28 mouse cellular contexts compared by ENCODE assay signal in genomic region chr2:137044122-137044521, GRCm38 (mm10).
A peak's percentile ranks its signal among the peaks of the same experiment; 100 is the strongest.
DNase-seq lines count a peak whose midpoint lies in the region; ATAC-seq and TF ChIP-seq lines count a peak whose summit lies in the region.
"Had no signal": no experiment of that assay in that cellular context is flagged by ENCODE, and none has a peak within 500 bp of the region (broad histone marks: within the 10 kb centered on the region; RNA-seq: fewer than 3 reads in every experiment).

No protein-coding gene starts in this region.

- peak; percentile 43 for DNase-seq in 3T3-L1 (ENCODE audit: low read depth, low spot score)
- DNase-seq in Muller cell, postnatal 12 days (ENCODE audit: inconsistent ontology term): peak; percentile 17
- no peak for DNase-seq in neural tube, embryonic 10.5 days (ENCODE audit: extremely low spot score, low spot score)
- no peak for DNase-seq in midbrain, embryonic 11.5 days (ENCODE audit: low spot score, missing footprints)
- DNase-seq in gastrocnemius, adult 8-10 months (ENCODE audit: low spot score in 2 of 2): no peak
- DNase-seq: adrenal gland, adult 2 months; adrenal gland, postnatal 14 days; cerebellum, adult 11-12 months; cerebellum, adult 8-10 months; cerebellum, postnatal 10 days; cerebellum, postnatal 36 days; embryo, embryonic 11 days; gastrocnemius, postnatal 36 days; heart, postnatal 10 days; heart, postnatal 36 days; kidney, adult 11 months had no signal

- TF ChIP-seq POLR2A in myocyte (IDR thresholded peaks at IDR 0.05; ENCODE audit: insufficient read length, low read depth): no peak

- H3K36me3 ChIP-seq in myocyte (ENCODE audit: control insufficient read depth, insufficient read depth): no peaks in the 10 kb centered on the region
- H3K36me3 ChIP-seq in midbrain, embryonic 11.5 days (ENCODE audit: control insufficient read depth, insufficient read depth, low read length): no peaks in the 10 kb centered on the region
- H3K36me3 ChIP-seq: embryonic facial prominence, embryonic 13.5 days; forebrain, embryonic 12.5 days; forebrain, embryonic 15.5 days; heart, embryonic 12.5 days; hindbrain, embryonic 13.5 days; intestine, embryonic 15.5 days had no signal

- no peak overlapping the region for H3K4me3 ChIP-seq in myocyte
- H3K4me3 ChIP-seq in midbrain, embryonic 11.5 days (ENCODE audit: low read depth, low read length): no peak overlapping the region
- H3K4me3 ChIP-seq: embryonic facial prominence, embryonic 10.5 days; embryonic facial prominence, embryonic 13.5 days; erythroblast, embryonic 14.5 days; forebrain, embryonic 12.5 days; forebrain, embryonic 15.5 days; heart, embryonic 12.5 days; heart, embryonic 15.5 days; hindbrain, embryonic 10.5 days; hindbrain, embryonic 13.5 days; intestine, embryonic 15.5 days had no signal

- no peaks in the 10 kb centered on the region for H3K79me2 ChIP-seq in myocyte (ENCODE audit: control insufficient read depth, insufficient read depth)

- no peak overlapping the region for H3K4me2 ChIP-seq in myocyte (ENCODE audit: low read depth)
- no peak overlapping the region for H3K4me2 ChIP-seq in midbrain, embryonic 11.5 days
- H3K4me2 ChIP-seq: embryonic facial prominence, embryonic 13.5 days; forebrain, embryonic 12.5 days; forebrain, embryonic 15.5 days; heart, embryonic 12.5 days; heart, embryonic 15.5 days; hindbrain, embryonic 13.5 days; intestine, embryonic 15.5 days had no signal

- no peak for ATAC-seq in midbrain, embryonic 11.5 days (ENCODE audit: low FRiP score)
- ATAC-seq: forebrain, embryonic 15.5 days; hindbrain, embryonic 16.5 days; intestine, embryonic 15.5 days had no signal

- 87% methylated on average over 2 of the region's 2 CpGs for WGBS in midbrain, embryonic 11.5 days

- no peak overlapping the region for H3K27ac ChIP-seq in midbrain, embryonic 11.5 days (ENCODE audit: low read depth, low read length)
- H3K27ac ChIP-seq: embryonic facial prominence, embryonic 10.5 days; embryonic facial prominence, embryonic 13.5 days; forebrain, embryonic 12.5 days; forebrain, embryonic 15.5 days; heart, embryonic 15.5 days; hindbrain, embryonic 10.5 days; hindbrain, embryonic 13.5 days; intestine, embryonic 15.5 days had no signal

- no peak overlapping the region for H3ac ChIP-seq in myocyte (ENCODE audit: control insufficient read depth, insufficient read length)

- no peaks in the 10 kb centered on the region for H3K27me3 ChIP-seq in myocyte (ENCODE audit: control insufficient read depth, insufficient read depth, insufficient read length)
- no peaks in the 10 kb centered on the region for H3K27me3 ChIP-seq in midbrain, embryonic 11.5 days (ENCODE audit: control insufficient read depth, insufficient read depth, low read length)
- H3K27me3 ChIP-seq: embryonic facial prominence, embryonic 13.5 days; forebrain, embryonic 12.5 days; forebrain, embryonic 15.5 days; heart, embryonic 12.5 days; heart, embryonic 15.5 days; hindbrain, embryonic 13.5 days; intestine, embryonic 15.5 days had no signal

- H3K9ac ChIP-seq in midbrain, embryonic 11.5 days (ENCODE audit: low read length): no peak overlapping the region
- H3K9ac ChIP-seq: embryonic facial prominence, embryonic 13.5 days; forebrain, embryonic 12.5 days; forebrain, embryonic 15.5 days; heart, embryonic 12.5 days; heart, embryonic 15.5 days; hindbrain, embryonic 13.5 days; intestine, embryonic 15.5 days had no signal

- H3K4me1 ChIP-seq in midbrain, embryonic 11.5 days (ENCODE audit: control insufficient read depth, insufficient read depth, low read length): no peaks in the 10 kb centered on the region
- H3K4me1 ChIP-seq: embryonic facial prominence, embryonic 10.5 days; forebrain, embryonic 12.5 days; forebrain, embryonic 15.5 days; heart, embryonic 12.5 days; heart, embryonic 15.5 days; hindbrain, embryonic 10.5 days; hindbrain, embryonic 13.5 days; intestine, embryonic 15.5 days had no signal

- no peaks in the 10 kb centered on the region for H3K9me3 ChIP-seq in midbrain, embryonic 11.5 days (ENCODE audit: control insufficient read depth, low read length)
- H3K9me3 ChIP-seq: embryonic facial prominence, embryonic 10.5 days; embryonic facial prominence, embryonic 13.5 days; forebrain, embryonic 12.5 days; forebrain, embryonic 15.5 days; heart, embryonic 12.5 days; heart, embryonic 15.5 days; hindbrain, embryonic 10.5 days; hindbrain, embryonic 13.5 days; intestine, embryonic 15.5 days had no signal

TF ChIP-seq in myocyte, 11 proteins besides CTCF, POLR2A, EP300 and RAD21:
- TF ChIP-seq USF1 (IDR thresholded peaks at IDR 0.05; ENCODE audit: low read depth): no peak
- TF ChIP-seq MYOD1 (IDR thresholded peaks at IDR 0.05; ENCODE audit: control insufficient read depth in 1 of 3, insufficient read length in 2 of 3, low read depth in 2 of 3): peak in 2 of 3 experiments; percentile 49 to 71

Comparison
In these comparisons a context has a peak if more than half of its experiments do, and no peak if none do; other contexts are left out.
1. DNase-seq: peak in 3T3-L1 (single experiment) and Muller cell, postnatal 12 days (single experiment); none in neural tube, embryonic 10.5 days (single experiment), midbrain, embryonic 11.5 days (single experiment) and gastrocnemius, adult 8-10 months (0 of 2).